Mouse (Mus musculus): Measurements from ENCODE around the gene Eno2.
A peak's percentile ranks its signal among the peaks of the same experiment; 100 is the strongest.
"Not testable (repeated sequence)": the region's sequence is repeated elsewhere in the genome, so short reads cannot be mapped to it uniquely, and the experiment has no call there.

The Eno2 gene

DNA sequence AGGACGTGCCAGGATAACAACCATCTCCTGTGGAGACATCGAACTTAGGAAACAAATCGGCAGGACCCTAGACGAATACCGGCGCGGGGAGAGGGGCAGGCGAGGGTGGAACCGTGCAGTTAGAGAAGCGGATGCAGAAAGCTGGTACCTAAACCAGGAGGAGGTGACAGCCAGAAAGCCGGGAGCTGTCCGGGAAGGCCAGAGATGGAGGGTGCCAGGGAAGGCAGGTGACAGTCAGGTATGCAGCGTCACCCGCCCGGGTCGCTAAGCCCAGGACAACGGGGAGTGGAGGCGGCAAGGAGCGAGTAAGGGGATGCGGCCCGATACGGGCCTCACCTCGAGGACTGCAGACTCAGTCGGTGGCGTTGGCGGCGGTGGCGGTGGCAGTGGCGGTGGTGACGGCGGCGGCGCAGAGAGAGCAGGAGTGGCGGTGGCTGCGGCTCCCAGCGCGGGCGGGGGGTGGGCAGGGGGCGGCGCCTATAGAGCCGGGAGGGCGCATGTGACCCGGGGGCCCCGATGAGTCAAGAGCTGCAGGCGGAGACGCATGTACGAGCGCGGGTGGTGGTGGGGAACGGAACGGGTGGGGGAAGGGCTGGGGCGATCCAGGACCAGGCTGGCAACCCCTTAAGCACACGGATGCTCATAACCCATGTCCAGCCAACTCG is at the start of gene Eno2:
Eno2 (minus strand) TSS at position 573 of the 665 bp plus-strand sequence.
- no peak for DNase-seq (ENCODE audit: low read depth)

DNA sequence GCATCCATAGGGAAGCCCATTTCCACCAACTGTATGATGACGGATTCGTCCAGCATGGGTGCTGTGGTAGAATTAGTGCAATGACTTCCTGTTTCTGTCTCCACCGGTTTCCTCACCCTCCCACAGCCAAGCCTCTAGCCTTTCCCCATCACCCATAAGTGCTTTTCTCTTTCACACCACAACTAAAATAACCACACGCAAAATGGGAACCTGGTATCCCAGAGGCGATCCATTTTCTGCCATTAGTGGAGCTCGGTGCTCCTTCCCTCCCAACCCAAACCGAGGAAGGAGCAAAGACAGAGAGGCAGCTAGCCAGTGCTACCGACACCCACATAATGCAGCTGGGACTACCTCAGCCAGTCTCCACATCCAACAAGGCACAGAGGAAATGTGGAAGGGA is 48.5 kb upstream of the Eno2 start:
- no peak for DNase-seq (ENCODE audit: low read depth)

GRCm38 (mm10) chr6:124817563-124817962 is 48.1 kb upstream of the Eno2 start:
- DNase-seq (ENCODE audit: low read depth): no peak

GRCm38 (mm10) chr6:124817125-124817524 is 47.7 kb upstream of the Eno2 start:
- no peak for DNase-seq (ENCODE audit: low read depth)

- no peak for DNase-seq (ENCODE audit: low read depth)
These were observed 47.1 kb upstream of the Eno2 start for GRCm38 (mm10) chr6:124816611-124817010.

DNA sequence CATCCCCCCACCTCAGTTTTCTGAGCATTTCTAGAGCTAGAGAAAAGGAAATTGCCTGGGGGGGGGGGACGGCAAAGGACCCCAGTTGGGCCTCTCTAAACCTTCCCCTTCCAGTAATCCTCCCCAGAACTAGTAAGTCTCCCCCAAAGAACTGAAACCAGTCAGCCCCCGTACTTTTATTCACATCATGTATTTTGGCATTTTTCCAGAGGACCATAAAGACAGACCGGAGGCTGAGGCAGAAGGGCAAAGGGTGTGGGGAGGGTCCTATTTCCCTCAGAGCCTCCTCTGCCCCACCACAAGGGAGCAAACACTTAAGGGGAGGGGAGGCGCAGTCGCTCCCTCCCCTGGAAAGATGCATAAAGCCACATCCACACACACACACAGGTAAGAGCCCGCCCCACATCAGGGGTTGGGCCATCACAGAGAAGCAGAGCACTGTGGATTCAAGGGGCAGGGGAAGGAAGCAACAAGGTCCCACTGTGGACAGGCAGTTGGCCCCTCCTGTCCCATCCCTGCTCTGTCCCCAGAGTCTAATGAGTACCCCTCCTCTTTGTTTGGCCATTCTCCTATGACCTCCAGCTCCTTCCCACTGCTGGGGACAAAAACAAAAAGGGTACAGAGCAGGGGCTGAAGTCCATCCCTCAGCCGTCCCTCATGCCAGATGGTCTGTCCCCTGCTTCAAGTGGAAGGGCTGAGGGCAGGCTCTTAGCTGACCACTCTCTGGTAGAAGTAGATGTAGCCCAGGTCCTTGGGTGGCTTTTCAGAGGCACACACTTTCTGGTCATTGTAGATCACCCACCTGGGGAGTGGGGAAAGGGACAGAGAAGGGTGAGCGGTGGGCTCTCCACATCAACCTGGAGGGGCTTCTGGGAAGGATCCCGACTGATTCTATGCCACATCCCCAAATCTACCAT is 45.6 kb upstream of the Eno2 start:
- no peak for DNase-seq (ENCODE audit: low read depth)

GRCm38 (mm10) chr6:124814448-124814847 is 45.0 kb upstream of the Eno2 start:
- DNase-seq (ENCODE audit: low read depth): no peak

DNA sequence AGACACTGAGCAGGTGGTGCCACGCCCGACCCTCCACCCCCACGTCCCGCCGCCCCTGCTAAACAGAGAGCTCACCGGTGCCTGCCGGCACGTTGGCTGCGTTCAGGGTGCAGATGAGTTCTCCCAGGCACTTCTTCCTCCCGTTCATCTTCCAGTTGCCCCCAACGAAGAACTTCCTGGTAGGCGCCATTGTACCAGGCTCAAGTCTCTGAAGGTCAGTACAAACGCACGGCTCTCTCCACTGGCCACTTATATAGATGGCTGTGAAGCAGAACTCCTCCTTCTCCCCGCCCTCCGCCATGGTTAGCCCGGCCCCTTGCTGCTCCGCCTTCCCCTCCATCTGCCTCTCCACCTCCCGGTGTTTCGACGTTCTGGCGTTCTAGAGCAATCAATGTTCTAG is 44.5 kb upstream of the Eno2 start, which contains the start of gene Tpi1:
Tpi1 (minus strand) TSS at position 364 of the 400 bp plus-strand sequence.
- DNase-seq (ENCODE audit: low read depth): peak; percentile 78

GRCm38 (mm10) chr6:124813496-124813895 is 44.0 kb upstream of the Eno2 start:
- DNase-seq (ENCODE audit: low read depth): no peak

- DNase-seq (ENCODE audit: low read depth): no peak
These were observed 43.4 kb upstream of the Eno2 start for GRCm38 (mm10) chr6:124812848-124813247.

DNA sequence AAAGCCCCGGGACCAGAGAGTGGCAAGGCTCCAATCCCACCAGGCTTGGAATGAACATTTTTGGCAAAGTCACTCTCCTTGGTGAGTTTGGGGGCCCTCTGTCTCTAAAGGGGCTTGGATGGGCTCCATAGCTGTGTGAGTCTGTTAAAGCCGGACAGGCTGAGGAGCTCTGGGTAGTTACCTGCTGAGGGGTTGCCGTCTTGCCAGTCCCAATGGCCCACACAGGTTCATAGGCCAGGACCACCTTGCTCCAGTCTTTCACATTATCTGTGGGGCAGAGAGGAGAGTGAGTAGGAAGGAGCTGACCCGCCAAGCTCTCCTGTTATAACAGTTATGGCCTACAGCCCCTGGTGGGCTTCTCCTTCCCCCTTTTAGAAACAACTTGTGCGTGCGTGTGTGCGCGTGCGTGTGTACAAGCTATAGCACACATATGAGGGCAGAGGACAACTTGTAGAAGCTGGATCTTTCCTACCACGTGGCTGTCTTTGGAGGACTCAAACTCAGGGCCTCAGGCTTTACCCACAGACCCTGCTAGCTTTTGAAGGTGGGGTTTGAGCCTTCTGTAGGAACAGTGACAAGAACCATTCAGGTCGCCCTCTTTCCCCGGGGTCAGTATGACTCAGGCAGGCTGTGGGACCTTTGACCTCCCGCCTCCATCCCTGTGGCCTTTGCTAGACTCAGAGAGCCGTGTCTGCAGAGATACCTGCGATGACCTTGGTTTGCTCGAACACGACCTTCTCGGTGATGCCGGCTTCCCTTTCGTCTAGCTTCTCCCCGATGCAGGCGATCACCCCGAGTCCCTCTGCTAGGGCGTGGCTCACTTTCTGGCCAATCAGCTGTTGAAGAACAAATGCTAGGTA is 42.5 kb upstream of the Eno2 start:
- no peak for DNase-seq (ENCODE audit: low read depth)

GRCm38 (mm10) chr6:124811403-124811665 is 41.9 kb upstream of the Eno2 start:
- DNase-seq (ENCODE audit: low read depth): no peak

DNA sequence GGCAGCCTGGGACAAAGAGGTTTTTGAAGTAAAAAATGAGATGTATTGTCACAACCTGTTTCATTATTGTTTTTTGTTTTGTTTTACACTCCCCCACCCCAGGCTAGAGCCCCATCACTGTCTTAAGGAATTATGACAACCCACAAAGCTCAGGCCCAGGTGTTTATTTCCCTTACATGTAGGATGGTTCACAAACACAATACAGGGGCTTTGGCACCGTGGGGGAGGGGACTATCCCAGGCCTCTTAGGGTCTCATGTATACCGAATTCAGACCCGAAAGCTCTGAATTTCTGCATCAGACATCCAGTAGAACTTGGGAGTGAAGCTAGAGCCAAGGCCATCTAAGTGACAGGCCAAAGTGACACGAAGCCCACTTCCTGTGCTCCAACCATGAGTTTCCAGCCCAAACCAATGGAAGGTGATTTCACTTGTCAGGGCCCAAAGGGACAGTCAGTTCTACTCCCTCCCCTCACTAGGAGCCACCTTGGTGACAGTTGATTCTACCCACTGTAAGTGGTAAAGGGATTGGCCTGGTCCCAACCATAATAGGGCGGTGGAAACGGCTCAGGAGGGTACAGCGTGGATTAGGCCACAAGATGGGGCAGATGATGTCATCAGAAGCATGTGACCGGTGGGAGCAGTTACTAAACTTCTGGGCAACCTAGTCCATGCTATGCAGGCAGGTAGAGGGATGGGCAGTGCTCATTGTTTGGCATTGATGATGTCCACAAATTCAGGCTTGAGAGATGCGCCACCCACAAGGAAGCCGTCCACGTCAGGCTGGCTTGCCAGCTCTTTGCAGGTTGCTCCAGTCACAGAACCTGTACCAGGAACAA is 41.3 kb upstream of the Eno2 start:
- not testable (repeated sequence) for DNase-seq (ENCODE audit: low read depth)

- DNase-seq (ENCODE audit: low read depth): no peak
These were observed 40.5 kb upstream of the Eno2 start for GRCm38 (mm10) chr6:124809775-124810538.

GRCm38 (mm10) chr6:124809052-124809774 is 39.7 kb upstream of the Eno2 start:
- DNase-seq (ENCODE audit: low read depth): no peak

DNA sequence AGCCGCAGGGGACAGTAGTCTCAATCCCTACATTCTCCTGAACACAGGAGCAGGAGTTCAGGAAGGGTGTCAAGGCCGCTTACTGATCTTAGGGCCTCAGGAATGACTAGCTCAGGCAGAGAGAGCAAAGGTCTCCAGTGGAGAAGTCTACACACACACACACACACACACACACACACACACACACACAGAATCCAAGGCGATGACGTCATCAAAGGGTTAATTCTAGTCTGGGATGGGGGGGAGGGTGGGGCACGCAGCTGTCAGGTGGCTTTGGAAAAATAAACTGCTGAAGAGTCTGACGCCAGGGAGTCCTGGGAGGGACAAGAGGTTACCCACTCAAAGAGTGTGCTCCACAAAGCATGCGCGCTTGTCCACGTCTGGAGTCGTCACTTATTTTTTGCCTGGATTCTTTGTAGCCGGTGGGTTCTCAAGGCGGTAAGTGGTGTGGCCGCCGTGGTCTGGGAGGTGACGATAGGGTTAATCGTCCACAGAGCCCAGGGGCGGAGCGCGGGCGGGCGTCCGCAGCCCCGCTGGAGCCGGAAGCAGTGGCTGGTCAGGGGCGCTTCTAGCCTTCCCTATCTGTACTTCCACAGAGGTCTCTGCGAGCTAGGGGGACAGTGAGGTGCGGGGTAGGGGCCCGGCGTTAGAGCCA is 39.0 kb upstream of the Eno2 start, which contains the start of gene Spsb2:
Spsb2 (plus strand) TSS at position 304 of the 655 bp plus-strand sequence.
- no peak for DNase-seq (ENCODE audit: low read depth)

GRCm38 (mm10) chr6:124807986-124808357 is 38.5 kb upstream of the Eno2 start:
- no peak for DNase-seq (ENCODE audit: low read depth)

DNA sequence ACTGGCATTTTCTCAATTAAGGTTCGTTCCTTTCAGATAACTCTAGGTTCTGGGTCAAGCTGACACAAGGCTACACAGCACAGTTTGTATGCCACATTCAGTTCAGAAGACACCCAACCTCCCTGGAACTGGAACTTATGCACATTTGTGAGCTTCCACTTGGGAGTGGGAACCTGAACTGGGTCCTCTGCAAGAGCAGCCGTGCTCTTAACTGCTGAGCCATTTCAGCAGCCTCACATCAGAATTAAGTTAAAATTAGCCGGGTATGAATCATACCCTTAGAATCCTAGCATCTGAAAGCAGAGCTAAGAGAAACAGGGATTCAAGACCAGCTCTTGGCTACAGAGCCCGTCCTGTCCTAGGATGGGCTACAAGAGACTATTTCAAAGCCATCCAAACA is 37.9 kb upstream of the Eno2 start:
- no peak for DNase-seq (ENCODE audit: low read depth)

GRCm38 (mm10) chr6:124806446-124807140 is 37.1 kb upstream of the Eno2 start:
- DNase-seq (ENCODE audit: low read depth): no peak
